Mouse (Mus musculus) layer of hippocampus, adult 2 months (tissue): ENCODE data around the gene Edrf1. TPM values are rescaled to one million over a fixed set of nuclear protein-coding genes. Genes with fewer than 3 reads are reported as not detected.
"Not testable (repeated sequence)": the region's sequence is repeated elsewhere in the genome, so short reads cannot be mapped to it uniquely, and the experiment has no call there.

ENCODE experiments used
- DNase-seq, 2 experiments: peaks; one replicate each; pipeline ENCODE4 v3.0.0; 2022; ENCODE audit warnings: low spot score in 2 of 2
- H3K27ac ChIP-seq: fragments of 200-600 bp; 2 replicates; pipeline ENCODE4 v1.8.1; 2022
- H3K4me3 ChIP-seq: fragments of 200-600 bp; 2 replicates; pipeline ENCODE4 v1.8.1; 2022; ENCODE audit warnings: mild to moderate bottlenecking
- CTCF ChIP-seq: fragments of 200-600 bp; conservative IDR thresholded peaks from 2 replicates; pipeline ENCODE4 v1.8.1; 2022; ENCODE audit warnings: antibody characterized with exemption, mild to moderate bottlenecking, moderate library complexity
- total RNA-seq, 2 experiments: library from RNA; stranded (reverse); gene quantifications; 2 replicates each; pipeline ENCODE4 v1.2.3; 2021

Edrf1 gene
- total RNA-seq, 2 experiments from 2014 or later = 29.0 to 30.5 TPM

GRCm38 (mm10) chr7:133676002-133676401, 38.7 kb downstream of the Edrf1 start:
- TF ChIP-seq CTCF = peak; percentile 53
- H3K27ac ChIP-seq = no peak overlapping the region
- no peak for DNase-seq
- no peak overlapping the region for H3K4me3 ChIP-seq

- Histone ChIP-seq H3K4me3 (no peak overlapping the region), H3K27ac (no peak overlapping the region)
- no peak for TF ChIP-seq CTCF
- DNase-seq = no peak
These were observed 41.4 kb downstream of the Edrf1 start for GRCm38 (mm10) chr7:133678716-133679115.

GRCm38 (mm10) chr7:133679439-133679838, 42.1 kb downstream of the Edrf1 start:
- no peak for DNase-seq
- no peak for TF ChIP-seq CTCF
- no peak overlapping the region for H3K27ac ChIP-seq
- no peak overlapping the region for H3K4me3 ChIP-seq

GRCm38 (mm10) chr7:133679961-133680360, 42.6 kb downstream of the Edrf1 start, which contains the start of gene Mmp21:
Gene Mmp21, minus strand, starts transcription at chr7:133680061.
- no peak within 1 kb of the TSS for H3K4me3 ChIP-seq
- no peak for TF ChIP-seq CTCF
- H3K27ac ChIP-seq = no peak within 1 kb of the TSS
- DNase-seq = no peak

GRCm38 (mm10) chr7:133683626-133684025, 46.3 kb downstream of the Edrf1 start:
- DNase-seq = no peak
- Histone ChIP-seq H3K27ac (no peak overlapping the region), H3K4me3 (no peak overlapping the region)
- TF ChIP-seq CTCF = no peak

- Histone ChIP-seq H3K4me3 (no peak overlapping the region), H3K27ac (no peak overlapping the region)
- TF ChIP-seq CTCF = peak; percentile 65
- no peak for DNase-seq
These were observed 46.8 kb downstream of the Edrf1 start for GRCm38 (mm10) chr7:133684110-133684509.

GRCm38 (mm10) chr7:133684701-133685100, 47.4 kb downstream of the Edrf1 start:
- no peak overlapping the region for H3K27ac ChIP-seq
- no peak overlapping the region for H3K4me3 ChIP-seq
- no peak for DNase-seq
- TF ChIP-seq CTCF = no peak

GRCm38 (mm10) chr7:133685644-133686043, 48.3 kb downstream of the Edrf1 start:
- H3K4me3 ChIP-seq, DNase-seq, H3K27ac ChIP-seq: not testable (repeated sequence)

GRCm38 (mm10) chr7:133698021-133698709, 60.8 kb downstream of the Edrf1 start:
- no peak for TF ChIP-seq CTCF
- no peak overlapping the region for H3K27ac ChIP-seq
- no peak for DNase-seq

GRCm38 (mm10) chr7:133699885-133700284, 62.5 kb downstream of the Edrf1 start:
- Histone ChIP-seq H3K4me3 (no peak overlapping the region), H3K27ac (no peak overlapping the region)
- no peak for TF ChIP-seq CTCF
- no peak for DNase-seq

More at GRCm38 (mm10) chr7:133698021-133698709, 60.8 kb downstream of the Edrf1 start:
- no peak overlapping the region for H3K4me3 ChIP-seq

GRCm38 (mm10) chr7:133701366-133701765, 64.0 kb downstream of the Edrf1 start:
- H3K4me3 ChIP-seq = no peak overlapping the region
- DNase-seq = no peak

GRCm38 (mm10) chr7:133702333-133702732, 65.0 kb downstream of the Edrf1 start:
- no peak for TF ChIP-seq CTCF
- no peak overlapping the region for H3K4me3 ChIP-seq
- no peak overlapping the region for H3K27ac ChIP-seq
- no peak for DNase-seq

More at GRCm38 (mm10) chr7:133701366-133701765, 64.0 kb downstream of the Edrf1 start:
- H3K27ac ChIP-seq = no peak overlapping the region
- TF ChIP-seq CTCF = no peak

- Histone ChIP-seq H3K4me3 (no peak overlapping the region), H3K27ac (no peak overlapping the region)
- DNase-seq = no peak
- TF ChIP-seq CTCF = no peak
These were observed 66.6 kb downstream of the Edrf1 start for GRCm38 (mm10) chr7:133703906-133704305.

GRCm38 (mm10) chr7:133707301-133707700, 70.0 kb downstream of the Edrf1 start:
- no peak for DNase-seq
- no peak overlapping the region for H3K4me3 ChIP-seq
- peak; percentile 64 for TF ChIP-seq CTCF
- no peak overlapping the region for H3K27ac ChIP-seq
